Mouse (Mus musculus): ENCODE data around the gene Rnf216.

The Rnf216 gene

GRCm38 (mm10) chr5:142959576-142960556 lies 152.9 kb downstream of the Rnf216 start, which contains the start of gene Fscn1:
Fscn1 (plus strand) TSS chr5:142960343.
- no peak for DNase-seq (ENCODE audit: low read depth)

GRCm38 (mm10) chr5:142959156-142959555 lies 153.6 kb downstream of the Rnf216 start:
- DNase-seq (ENCODE audit: low read depth): no peak

GRCm38 (mm10) chr5:142958464-142958863 lies 154.3 kb downstream of the Rnf216 start:
- no peak for DNase-seq (ENCODE audit: low read depth)

- no peak for DNase-seq (ENCODE audit: low read depth)
These were observed 155.7 kb downstream of the Rnf216 start for GRCm38 (mm10) chr5:142956956-142957703.

GRCm38 (mm10) chr5:142953641-142954040 lies 159.2 kb downstream of the Rnf216 start:
- DNase-seq (ENCODE audit: low read depth): no peak

- DNase-seq (ENCODE audit: low read depth): no peak
These were observed 162.4 kb downstream of the Rnf216 start for GRCm38 (mm10) chr5:142950405-142950804.

- no peak for DNase-seq (ENCODE audit: low read depth)
These were observed 163.2 kb downstream of the Rnf216 start for GRCm38 (mm10) chr5:142949580-142949979.

GRCm38 (mm10) chr5:142947460-142947859 lies 165.3 kb downstream of the Rnf216 start:
- DNase-seq (ENCODE audit: low read depth): no peak

GRCm38 (mm10) chr5:142944979-142945682 lies 167.7 kb downstream of the Rnf216 start:
- no peak for DNase-seq (ENCODE audit: low read depth)

All from fibroblast of lung, adult 2 months (primary cell).